Mouse (Mus musculus) limb, embryonic 12.5 days (tissue): ENCODE results near the gene Sox6. TPM values are rescaled to one million over a fixed set of nuclear protein-coding genes. Genes with fewer than 3 reads are reported as not detected.

Experiments used
- ATAC-seq: fragments of 200-750 bp; cut with Nextera tagmentation; 2 replicates; pipeline ENCODE4 v1.8.0; 2017; ENCODE audit warnings: low read depth, moderate TSS enrichment; ENCODE audit not compliant: insufficient number of reproducible peaks, insufficient read depth, low FRiP score, low TSS enrichment
- H3K27ac ChIP-seq: fragments of 300-500 bp; sonication (generic); 2 replicates; pipeline ENCODE4 v1.5.1; 2016; ENCODE audit warnings: mild to moderate bottlenecking, moderate library complexity
- H3K27me3 ChIP-seq: fragments of 300-500 bp; sonication (generic); 2 replicates; pipeline ENCODE4 v1.6.1; 2016; ENCODE audit warnings: mild to moderate bottlenecking, moderate library complexity
- H3K36me3 ChIP-seq: fragments of 300-500 bp; sonication (generic); 2 replicates; pipeline ENCODE4 v1.6.1; 2016; ENCODE audit warnings: mild to moderate bottlenecking, moderate library complexity
- H3K4me1 ChIP-seq: fragments of 300-500 bp; sonication (generic); replicated peaks from 2 replicates; pipeline ENCODE4 v1.6.1; 2016
- H3K4me2 ChIP-seq: fragments of 300-500 bp; sonication (generic); 2 replicates; pipeline ENCODE4 v1.6.1; 2016; ENCODE audit warnings: mild to moderate bottlenecking, moderate library complexity
- H3K4me3 ChIP-seq: fragments of 300-500 bp; sonication (generic); replicated peaks from 2 replicates; pipeline ENCODE4 v1.5.1; 2016; ENCODE audit warnings: mild to moderate bottlenecking
- H3K9ac ChIP-seq: fragments of 300-500 bp; sonication (generic); replicated peaks from 2 replicates; pipeline ENCODE4 v1.6.1; 2016; ENCODE audit warnings: mild to moderate bottlenecking, moderate library complexity
- H3K9me3 ChIP-seq: fragments of 300-500 bp; sonication (generic); 2 replicates; pipeline ENCODE4 v1.6.1; 2016; ENCODE audit warnings: mild to moderate bottlenecking, moderate library complexity
- WGBS: fragments of 180-500 bp; shearing (Covaris S2); methylation state at CpG from one replicate; pipeline ENCODE4 v1.1.7; 2016; 5-methylcytosine and 5-hydroxymethylcytosine counted together
- polyA plus RNA-seq: library from polyadenylated mRNA; unstranded; fragments of >200 nt; fragmentation: Nextera tagmentation; extraction: Ambion mirVana; gene quantifications from 2 replicates; pipeline ENCODE4 v1.2.1, GENCODE M21; 2016

Sox6 gene
- polyA plus RNA-seq, 1 experiment from 2014 or later, result 91.5 TPM

- no peaks in the 10 kb centered on the region for H3K27me3 ChIP-seq
Measured at GRCm38 (mm10) chr7:115851131-115851530, 187.5 kb downstream of the Sox6 start.

DNA sequence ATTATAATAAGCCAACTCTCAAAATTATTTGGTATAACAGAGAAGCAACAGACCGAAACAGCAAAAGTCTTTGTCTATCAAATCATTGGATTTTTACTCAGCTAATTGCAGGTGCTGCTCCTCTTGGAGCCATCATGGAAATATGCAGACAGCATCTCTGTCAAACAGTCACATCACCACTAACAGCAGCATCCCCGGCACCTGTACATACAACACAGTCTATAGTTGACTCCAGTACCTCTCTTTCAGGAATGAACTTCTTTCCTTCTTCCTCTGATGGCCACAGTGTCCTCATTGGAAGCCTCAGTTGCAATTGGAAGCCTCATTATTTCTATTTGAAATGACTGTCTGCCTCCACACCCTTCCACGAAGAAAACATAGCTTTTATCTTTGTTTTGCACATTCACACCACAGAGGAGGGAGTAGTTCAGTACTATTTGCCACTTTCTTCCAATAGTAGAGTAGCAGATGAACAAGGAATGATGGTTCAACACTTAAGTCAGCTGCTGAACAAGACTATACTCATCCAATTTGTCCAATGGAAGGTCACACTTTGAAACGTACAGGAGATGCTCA lies 192.7 kb downstream of the Sox6 start:
- H3K9me3 ChIP-seq, result no peaks in the 10 kb centered on the region
- no peak overlapping the region for H3K27ac ChIP-seq
- 81% methylated on average over 4 of the region's 4 CpGs for WGBS
- no peak overlapping the region for H3K9ac ChIP-seq
- H3K4me1 ChIP-seq, result no peaks in the 10 kb centered on the region
- no peak overlapping the region for H3K4me2 ChIP-seq
- H3K4me3 ChIP-seq, result no peak overlapping the region
- ATAC-seq, result no peak
- 0 out of 2 replicates have a peak, but pooled peaks cover 3% of the 10 kb centered on the region for H3K36me3 ChIP-seq
- H3K27me3 ChIP-seq, result no peaks in the 10 kb centered on the region

More at GRCm38 (mm10) chr7:115851131-115851530, 187.5 kb downstream of the Sox6 start:
- H3K9me3 ChIP-seq, result no peaks in the 10 kb centered on the region
- H3K4me3 ChIP-seq, result no peak overlapping the region
- H3K36me3 ChIP-seq, result peaks cover 5% of the 10 kb centered on the region; the same call in 1 of the 2 replicates
- no peak for ATAC-seq
- no peak overlapping the region for H3K9ac ChIP-seq
- H3K27ac ChIP-seq, result no peak overlapping the region
- H3K4me2 ChIP-seq, result no peak overlapping the region
- H3K4me1 ChIP-seq, result no peaks in the 10 kb centered on the region
- 90% methylated on average over 4 of the region's 4 CpGs for WGBS

GRCm38 (mm10) chr7:115844910-115845309 lies 193.7 kb downstream of the Sox6 start:
- H3K27me3 ChIP-seq, result no peaks in the 10 kb centered on the region
- ATAC-seq, result no peak
- H3K4me3 ChIP-seq, result no peak overlapping the region
- WGBS, result 87% methylated on average over 3 of the region's 3 CpGs
- no peaks in the 10 kb centered on the region for H3K9me3 ChIP-seq
- H3K36me3 ChIP-seq, result 0 out of 2 replicates have a peak, but pooled peaks cover 3% of the 10 kb centered on the region
- no peak overlapping the region for H3K27ac ChIP-seq
- H3K4me2 ChIP-seq, result no peak overlapping the region
- H3K9ac ChIP-seq, result no peak overlapping the region
- H3K4me1 ChIP-seq, result no peaks in the 10 kb centered on the region

DNA sequence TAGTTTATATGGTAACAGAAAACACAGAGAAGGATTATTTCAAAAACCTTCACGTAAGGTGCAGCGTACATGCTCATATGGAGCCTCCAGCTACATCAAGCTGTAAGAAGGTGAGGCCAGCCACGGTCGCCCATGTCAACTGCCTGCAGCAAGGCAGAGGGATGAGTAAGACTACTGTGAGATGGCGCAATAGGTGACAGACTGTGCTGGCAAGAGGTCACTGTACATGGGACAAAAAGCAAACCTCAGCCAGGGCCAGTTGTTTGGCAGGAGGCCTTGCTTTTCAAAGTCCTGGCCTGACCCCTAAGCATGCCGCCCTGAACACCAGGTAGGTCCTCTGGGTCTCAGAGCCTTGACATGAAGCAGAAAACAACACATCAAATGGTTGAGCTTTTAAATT lies 194.2 kb downstream of the Sox6 start:
- Histone ChIP-seq H3K36me3 (0 out of 2 replicates have a peak, but pooled peaks cover 3% of the 10 kb centered on the region), H3K4me3 (no peak overlapping the region), H3K4me1 (no peaks in the 10 kb centered on the region), H3K27me3 (no peaks in the 10 kb centered on the region), H3K9me3 (no peaks in the 10 kb centered on the region), H3K4me2 (no peak overlapping the region), H3K9ac (no peak overlapping the region), H3K27ac (no peak overlapping the region)
- ATAC-seq, result no peak
- 86% methylated on average over 6 of the region's 6 CpGs for WGBS

GRCm38 (mm10) chr7:115842251-115842650 lies 196.3 kb downstream of the Sox6 start:
- ATAC-seq, result no peak
- Histone ChIP-seq H3K4me3 (no peak overlapping the region), H3K4me2 (no peak overlapping the region), H3K9ac (no peak overlapping the region), H3K36me3 (0 out of 2 replicates have a peak, but pooled peaks cover 3% of the 10 kb centered on the region), H3K4me1 (no peaks in the 10 kb centered on the region), H3K27me3 (no peaks in the 10 kb centered on the region), H3K9me3 (no peaks in the 10 kb centered on the region), H3K27ac (no peak overlapping the region)

- H3K36me3 ChIP-seq, result no peaks in the 10 kb centered on the region
- ATAC-seq, result no peak
- no peaks in the 10 kb centered on the region for H3K9me3 ChIP-seq
- no peak overlapping the region for H3K9ac ChIP-seq
- no peak overlapping the region for H3K27ac ChIP-seq
- WGBS, result 63% methylated on average over 3 of the region's 3 CpGs
- no peak overlapping the region for H3K4me3 ChIP-seq
- H3K4me1 ChIP-seq, result no peaks in the 10 kb centered on the region
- H3K4me2 ChIP-seq, result no peak overlapping the region
- no peaks in the 10 kb centered on the region for H3K27me3 ChIP-seq
Measured at GRCm38 (mm10) chr7:115840613-115841012, 198.0 kb downstream of the Sox6 start.

DNA sequence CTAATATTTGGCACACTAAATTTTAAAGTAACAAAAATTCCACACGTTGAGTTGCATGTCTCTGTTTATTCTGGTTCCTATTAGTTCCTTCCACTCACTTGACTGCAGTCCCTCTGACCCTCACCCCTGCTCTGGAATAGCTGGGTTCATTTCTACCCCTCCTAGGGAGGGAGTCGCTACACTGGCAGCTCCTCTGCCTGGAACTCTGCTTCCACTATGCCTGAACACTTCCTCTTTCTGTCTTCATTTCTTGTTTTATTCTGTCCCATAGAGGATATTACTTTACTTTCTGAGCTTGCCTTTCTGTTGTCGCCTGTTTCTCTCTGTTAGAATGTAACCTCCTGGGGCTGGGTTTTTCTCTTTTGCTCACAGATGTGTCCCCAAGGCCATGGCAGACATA lies 203.6 kb downstream of the Sox6 start:
- H3K9ac ChIP-seq, result no peak overlapping the region
- H3K4me3 ChIP-seq, result no peak overlapping the region
- H3K4me2 ChIP-seq, result no peak overlapping the region
- H3K36me3 ChIP-seq, result no peaks in the 10 kb centered on the region
- ATAC-seq, result no peak
- peaks cover 27% of the 10 kb centered on the region for H3K4me1 ChIP-seq
- no peaks in the 10 kb centered on the region for H3K27me3 ChIP-seq
- no peaks in the 10 kb centered on the region for H3K9me3 ChIP-seq
- no peak overlapping the region for H3K27ac ChIP-seq
- 73% methylated on average over 3 of the region's 3 CpGs for WGBS

DNA sequence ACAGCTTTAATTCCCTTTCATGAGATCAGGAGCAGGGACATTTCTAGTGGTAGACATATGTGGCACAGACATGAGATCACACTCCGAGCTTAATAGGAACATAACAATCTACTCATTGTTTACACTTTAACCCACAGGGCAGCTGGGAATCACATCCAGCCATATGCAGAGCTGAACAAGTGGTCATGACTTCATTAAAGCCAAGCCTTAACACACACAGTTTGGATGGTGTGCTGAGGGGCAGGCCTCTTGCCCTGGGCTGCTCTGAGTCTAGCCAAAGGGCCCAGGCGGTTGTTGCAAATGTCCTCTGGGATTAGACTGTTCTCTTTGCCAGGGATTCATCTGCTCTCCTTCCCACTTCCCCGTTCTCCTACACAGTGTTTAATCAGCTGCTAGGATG lies 204.9 kb downstream of the Sox6 start:
- no peak overlapping the region for H3K4me3 ChIP-seq
- no peaks in the 10 kb centered on the region for H3K36me3 ChIP-seq
- no peak overlapping the region for H3K4me2 ChIP-seq
- 50% methylated on average over 3 of the region's 3 CpGs for WGBS
- H3K4me1 ChIP-seq, result peaks cover 34% of the 10 kb centered on the region
- no peak overlapping the region for H3K9ac ChIP-seq
- peak; percentile 47; the same call in 1 of the 2 replicates for ATAC-seq
- H3K27ac ChIP-seq, result peak overlapping the region; percentile 45; the same call in 1 of the 2 replicates
- H3K27me3 ChIP-seq, result no peaks in the 10 kb centered on the region
- no peaks in the 10 kb centered on the region for H3K9me3 ChIP-seq

GRCm38 (mm10) chr7:115830938-115831873 lies 207.4 kb downstream of the Sox6 start:
- H3K27me3 ChIP-seq, result no peaks in the 10 kb centered on the region
- 86% methylated on average over 11 of the region's 11 CpGs for WGBS
- no peak for ATAC-seq
- peak overlapping the region; percentile 62; the same call in 1 of the 2 replicates for H3K27ac ChIP-seq
- H3K4me3 ChIP-seq, result no peak overlapping the region
- no peak overlapping the region for H3K9ac ChIP-seq
- peaks cover 52% of the 10 kb centered on the region for H3K4me1 ChIP-seq
- H3K9me3 ChIP-seq, result no peaks in the 10 kb centered on the region
- H3K36me3 ChIP-seq, result no peaks in the 10 kb centered on the region
- no peak overlapping the region for H3K4me2 ChIP-seq

- Histone ChIP-seq H3K4me3 (no peak overlapping the region), H3K4me2 (no peak overlapping the region), H3K9me3 (no peaks in the 10 kb centered on the region), H3K27ac (peak overlapping the region; percentile 62; the same call in 1 of the 2 replicates), H3K36me3 (no peaks in the 10 kb centered on the region), H3K27me3 (no peaks in the 10 kb centered on the region), H3K4me1 (peaks cover 61% of the 10 kb centered on the region), H3K9ac (no peak overlapping the region)
- 47% methylated on average over 10 of the region's 10 CpGs for WGBS
- no peak for ATAC-seq
Measured at GRCm38 (mm10) chr7:115830366-115830765, 208.2 kb downstream of the Sox6 start.

GRCm38 (mm10) chr7:115829756-115830155 lies 208.8 kb downstream of the Sox6 start:
- H3K4me3 ChIP-seq, result no peak overlapping the region
- H3K27ac ChIP-seq, result peak overlapping the region; percentile 62; the same call in 1 of the 2 replicates
- H3K4me1 ChIP-seq, result peaks cover 67% of the 10 kb centered on the region
- no peaks in the 10 kb centered on the region for H3K36me3 ChIP-seq
- H3K4me2 ChIP-seq, result no peak overlapping the region
- no peaks in the 10 kb centered on the region for H3K27me3 ChIP-seq
- ATAC-seq, result no peak
- no peaks in the 10 kb centered on the region for H3K9me3 ChIP-seq
- H3K9ac ChIP-seq, result no peak overlapping the region
- WGBS, result 12% methylated on average over 4 of the region's 4 CpGs
